Mouse (Mus musculus): ENCODE measurements at regions not wholly inside any gene's neighbourhood (a gene's known extent, or its start where the extent isn't known, plus 50 kb on each side); places are given as distances from the start of the nearest gene placed in this dataset.

GRCm38 (mm10) chr2:51509220-51510011 lies 117.9 kb upstream of the Tas2r134 start:
- no peaks in the 10 kb centered on the region for H3K36me3 ChIP-seq
- no peaks in the 10 kb centered on the region for H3K27me3 ChIP-seq (replicated peaks)
- no peak overlapping the region for H3K4me3 ChIP-seq (replicated peaks)
- H3K9ac ChIP-seq (replicated peaks) = no peak overlapping the region
- no peak for ATAC-seq (ENCODE audit: low FRiP score)
- no peak overlapping the region for H3K4me2 ChIP-seq
- no peaks in the 10 kb centered on the region for H3K9me3 ChIP-seq (replicated peaks)
- WGBS = 53% methylated on average over 8 of the region's 8 CpGs
- no peaks in the 10 kb centered on the region for H3K4me1 ChIP-seq
- no peak overlapping the region for H3K27ac ChIP-seq (replicated peaks)

GRCm38 (mm10) chr2:51497896-51498295 lies 129.4 kb upstream of the Tas2r134 start:
- no peaks in the 10 kb centered on the region for H3K36me3 ChIP-seq
- no peak overlapping the region for H3K4me3 ChIP-seq (replicated peaks)
- no peak for ATAC-seq (ENCODE audit: low FRiP score)
- no peaks in the 10 kb centered on the region for H3K27me3 ChIP-seq (replicated peaks)
- H3K9me3 ChIP-seq (replicated peaks) = no peaks in the 10 kb centered on the region
- WGBS = 89% methylated on average over 2 of the region's 2 CpGs
- H3K4me2 ChIP-seq = no peak overlapping the region
- H3K27ac ChIP-seq (replicated peaks) = no peak overlapping the region
- no peak overlapping the region for H3K9ac ChIP-seq (replicated peaks)
- no peaks in the 10 kb centered on the region for H3K4me1 ChIP-seq

GRCm38 (mm10) chr2:51473753-51474152 lies 153.6 kb upstream of the Tas2r134 start:
- no peaks in the 10 kb centered on the region for H3K9me3 ChIP-seq (replicated peaks)
- no peaks in the 10 kb centered on the region for H3K36me3 ChIP-seq
- ATAC-seq (ENCODE audit: low FRiP score) = peak; percentile 82
- WGBS = 43% methylated on average over 2 of the region's 2 CpGs
- H3K9ac ChIP-seq (replicated peaks) = no peak overlapping the region
- no peak overlapping the region for H3K4me3 ChIP-seq (replicated peaks)
- no peaks in the 10 kb centered on the region for H3K27me3 ChIP-seq (replicated peaks)
- H3K4me1 ChIP-seq = 0 out of 2 replicates have a peak, but pooled peaks cover 4% of the 10 kb centered on the region
- H3K4me2 ChIP-seq = no peak overlapping the region
- no peak overlapping the region for H3K27ac ChIP-seq (replicated peaks)

GRCm38 (mm10) chr2:51467027-51467694 lies 160.2 kb upstream of the Tas2r134 start:
- Histone ChIP-seq H3K9me3 (replicated peaks) (no peaks in the 10 kb centered on the region), H3K9ac (replicated peaks) (no peak overlapping the region), H3K4me1 (0 out of 2 replicates have a peak, but pooled peaks cover 7% of the 10 kb centered on the region), H3K36me3 (no peaks in the 10 kb centered on the region), H3K4me2 (no peak overlapping the region), H3K4me3 (replicated peaks) (no peak overlapping the region), H3K27ac (replicated peaks) (0 out of 2 replicates have a peak overlapping the region, but pooled peaks have one; percentile 23), H3K27me3 (replicated peaks) (no peaks in the 10 kb centered on the region)
- ATAC-seq (ENCODE audit: low FRiP score) = no peak
- WGBS = 72% methylated on average over 7 of the region's 7 CpGs

GRCm38 (mm10) chr2:51466003-51466402 lies 161.3 kb upstream of the Tas2r134 start:
- Histone ChIP-seq H3K4me3 (replicated peaks) (no peak overlapping the region), H3K4me2 (no peak overlapping the region), H3K27ac (replicated peaks) (no peak overlapping the region), H3K4me1 (0 out of 2 replicates have a peak, but pooled peaks cover 7% of the 10 kb centered on the region), H3K27me3 (replicated peaks) (no peaks in the 10 kb centered on the region), H3K9me3 (replicated peaks) (no peaks in the 10 kb centered on the region), H3K9ac (replicated peaks) (no peak overlapping the region), H3K36me3 (no peaks in the 10 kb centered on the region)
- no peak for ATAC-seq (ENCODE audit: low FRiP score)
- 89% methylated on average over 7 of the region's 7 CpGs for WGBS

- 76% methylated on average over 7 of the region's 7 CpGs for WGBS
- ATAC-seq (ENCODE audit: low FRiP score) = no peak
- H3K27ac ChIP-seq (replicated peaks) = no peak overlapping the region
- no peak overlapping the region for H3K4me2 ChIP-seq
- no peaks in the 10 kb centered on the region for H3K9me3 ChIP-seq (replicated peaks)
- no peaks in the 10 kb centered on the region for H3K36me3 ChIP-seq
- H3K9ac ChIP-seq (replicated peaks) = no peak overlapping the region
- no peaks in the 10 kb centered on the region for H3K27me3 ChIP-seq (replicated peaks)
- H3K4me3 ChIP-seq (replicated peaks) = no peak overlapping the region
- 0 out of 2 replicates have a peak, but pooled peaks cover 7% of the 10 kb centered on the region for H3K4me1 ChIP-seq
Observed at GRCm38 (mm10) chr2:51465576-51465975, 161.7 kb upstream of the Tas2r134 start.

GRCm38 (mm10) chr2:51464356-51464755 lies 163.0 kb upstream of the Tas2r134 start:
- H3K4me3 ChIP-seq (replicated peaks) = no peak overlapping the region
- no peaks in the 10 kb centered on the region for H3K27me3 ChIP-seq (replicated peaks)
- no peak overlapping the region for H3K9ac ChIP-seq (replicated peaks)
- no peak overlapping the region for H3K4me2 ChIP-seq
- no peaks in the 10 kb centered on the region for H3K36me3 ChIP-seq
- no peaks in the 10 kb centered on the region for H3K9me3 ChIP-seq (replicated peaks)
- H3K27ac ChIP-seq (replicated peaks) = no peak overlapping the region
- 0 out of 2 replicates have a peak, but pooled peaks cover 7% of the 10 kb centered on the region for H3K4me1 ChIP-seq
- ATAC-seq (ENCODE audit: low FRiP score) = no peak
- 79% methylated on average over 2 of the region's 2 CpGs for WGBS

GRCm38 (mm10) chr2:51460896-51461295 lies 166.4 kb upstream of the Tas2r134 start:
- no peak for ATAC-seq (ENCODE audit: low FRiP score)
- no peaks in the 10 kb centered on the region for H3K36me3 ChIP-seq
- H3K4me3 ChIP-seq (replicated peaks) = no peak overlapping the region
- H3K27me3 ChIP-seq (replicated peaks) = no peaks in the 10 kb centered on the region
- H3K4me1 ChIP-seq = no peaks in the 10 kb centered on the region
- H3K4me2 ChIP-seq = no peak overlapping the region
- no peaks in the 10 kb centered on the region for H3K9me3 ChIP-seq (replicated peaks)
- no peak overlapping the region for H3K27ac ChIP-seq (replicated peaks)
- H3K9ac ChIP-seq (replicated peaks) = no peak overlapping the region
- WGBS = 81% methylated on average over 2 of the region's 2 CpGs

- WGBS = 78% methylated on average over 2 of the region's 2 CpGs
- no peak for ATAC-seq (ENCODE audit: low FRiP score)
Observed at GRCm38 (mm10) chr2:51459486-51459885, 167.8 kb upstream of the Tas2r134 start.

GRCm38 (mm10) chr2:51457717-51458116 lies 169.6 kb upstream of the Tas2r134 start:
- WGBS = 87% methylated on average over 2 of the region's 2 CpGs
- Histone ChIP-seq H3K27ac (replicated peaks) (no peak overlapping the region), H3K9ac (replicated peaks) (no peak overlapping the region), H3K9me3 (replicated peaks) (no peaks in the 10 kb centered on the region), H3K4me1 (no peaks in the 10 kb centered on the region), H3K36me3 (no peaks in the 10 kb centered on the region), H3K27me3 (replicated peaks) (no peaks in the 10 kb centered on the region), H3K4me2 (no peak overlapping the region), H3K4me3 (replicated peaks) (no peak overlapping the region)
- ATAC-seq (ENCODE audit: low FRiP score) = no peak

More at GRCm38 (mm10) chr2:51459486-51459885, 167.8 kb upstream of the Tas2r134 start:
- H3K27ac ChIP-seq (replicated peaks) = no peak overlapping the region
- no peaks in the 10 kb centered on the region for H3K9me3 ChIP-seq (replicated peaks)
- no peak overlapping the region for H3K4me3 ChIP-seq (replicated peaks)
- H3K9ac ChIP-seq (replicated peaks) = no peak overlapping the region
- H3K4me1 ChIP-seq = no peaks in the 10 kb centered on the region
- H3K4me2 ChIP-seq = no peak overlapping the region
- H3K27me3 ChIP-seq (replicated peaks) = no peaks in the 10 kb centered on the region
- no peaks in the 10 kb centered on the region for H3K36me3 ChIP-seq

GRCm38 (mm10) chr2:51452816-51453215 lies 174.5 kb upstream of the Tas2r134 start:
- Histone ChIP-seq H3K4me1 (no peaks in the 10 kb centered on the region), H3K27ac (replicated peaks) (no peak overlapping the region), H3K4me3 (replicated peaks) (no peak overlapping the region), H3K36me3 (no peaks in the 10 kb centered on the region), H3K9ac (replicated peaks) (no peak overlapping the region), H3K27me3 (replicated peaks) (no peaks in the 10 kb centered on the region), H3K9me3 (replicated peaks) (no peaks in the 10 kb centered on the region), H3K4me2 (no peak overlapping the region)
- 81% methylated on average over 7 of the region's 7 CpGs for WGBS
- ATAC-seq (ENCODE audit: low FRiP score) = no peak

- H3K4me2 ChIP-seq = no peak overlapping the region
Observed at GRCm38 (mm10) chr2:51448121-51448520, 179.2 kb upstream of the Tas2r134 start.

More at GRCm38 (mm10) chr2:51448121-51448520, 179.2 kb upstream of the Tas2r134 start:
- 95% methylated on average over 3 of the region's 3 CpGs for WGBS
- Histone ChIP-seq H3K9ac (replicated peaks) (no peak overlapping the region), H3K27ac (replicated peaks) (no peak overlapping the region), H3K36me3 (no peaks in the 10 kb centered on the region), H3K27me3 (replicated peaks) (no peaks in the 10 kb centered on the region), H3K9me3 (replicated peaks) (no peaks in the 10 kb centered on the region), H3K4me3 (replicated peaks) (no peak overlapping the region), H3K4me1 (no peaks in the 10 kb centered on the region)
- ATAC-seq (ENCODE audit: low FRiP score) = no peak

Data from neural tube, embryonic 15.5 days (tissue).